Mouse (Mus musculus) ZHBTc4 (cell line): ENCODE measurements around the gene 2200002J24Rik.
A peak's percentile ranks its signal among the peaks of the same experiment; 100 is the strongest.

Source experiments
- DNase-seq: peaks from one replicate; pipeline ENCODE4 v3.0.0-alpha.2; 2011; ENCODE audit warnings: low read depth, low spot score

2200002J24Rik gene

GRCm38 (mm10) chr7:30698589-30698988 lies at the start of gene 2200002J24Rik:
Gene 2200002J24Rik, plus strand, starts transcription at chr7:30698926.
- DNase-seq = peak; percentile 82

- peak; percentile 100 for DNase-seq
These were observed 48.9 kb upstream of the 2200002J24Rik start, which contains the start of gene Rbm42 for GRCm38 (mm10) chr7:30649591-30650540. Gene Rbm42, minus strand, starts transcription at chr7:30650317.

- peak; percentile 95 for DNase-seq
These were observed 34.1 kb upstream of the 2200002J24Rik start, which contains the start of gene Haus5 for GRCm38 (mm10) chr7:30664529-30665200. Gene Haus5, minus strand, starts transcription at chr7:30664994.

DNA sequence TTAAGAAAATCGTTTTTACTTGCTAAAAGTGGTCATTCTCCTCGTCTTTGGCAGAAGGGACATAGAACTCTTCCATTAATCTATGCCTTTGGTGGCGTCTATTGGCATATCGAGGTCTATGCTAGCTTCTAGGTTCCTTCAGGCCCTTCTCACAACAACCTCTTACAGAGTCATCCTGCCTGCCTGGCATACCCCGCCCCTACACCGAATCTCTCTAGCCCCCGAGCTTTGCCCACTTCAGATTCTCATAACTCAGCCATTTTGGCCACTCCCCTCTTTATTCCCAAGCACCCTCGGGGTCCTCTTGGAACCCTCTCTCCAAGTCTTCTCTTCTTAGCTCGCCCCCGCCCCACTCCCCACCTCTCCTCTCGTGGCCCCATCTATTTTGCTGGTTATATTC lies 33.4 kb upstream of the 2200002J24Rik start:
- peak; percentile 27 for DNase-seq

DNA sequence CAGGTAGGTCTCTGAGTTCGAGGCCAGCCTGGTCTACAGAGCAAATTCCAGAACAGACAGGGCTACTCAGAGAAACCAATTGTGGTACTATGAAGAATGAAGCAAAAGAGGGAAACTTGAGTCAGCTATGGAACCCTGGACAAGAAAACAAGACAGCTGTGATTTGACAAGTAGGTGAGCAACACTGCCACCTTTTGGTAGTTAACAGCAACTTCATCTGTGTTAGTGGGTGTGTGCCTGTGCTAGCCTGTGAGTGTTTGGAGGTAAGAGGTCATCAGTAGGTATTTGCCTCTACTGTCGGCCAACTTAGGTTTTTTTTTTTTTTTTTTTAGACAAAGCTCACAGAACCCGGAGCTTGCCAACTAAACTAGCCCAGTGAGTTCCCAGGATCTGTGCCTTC lies 29.5 kb upstream of the 2200002J24Rik start:
- DNase-seq = peak; percentile 89

DNA sequence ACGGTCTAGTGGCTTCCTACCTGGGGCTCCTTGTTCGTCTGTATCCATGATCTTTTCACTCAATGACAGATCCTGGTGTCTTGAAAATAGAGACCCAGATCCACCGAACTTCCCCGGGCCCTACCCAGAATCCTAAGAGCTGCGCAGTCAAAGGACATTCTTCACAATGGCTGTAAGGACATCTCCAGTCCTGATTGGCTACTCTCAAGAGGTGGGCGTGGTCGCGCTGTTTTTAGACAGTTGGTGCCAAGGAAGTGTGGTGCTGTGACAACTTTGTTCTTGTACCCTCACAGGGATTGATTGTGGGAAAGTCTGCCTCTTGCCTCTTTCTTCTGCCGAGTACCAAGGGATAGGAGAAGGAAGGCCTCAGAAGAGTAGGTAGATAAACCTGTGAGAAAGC lies 27.2 kb upstream of the 2200002J24Rik start, which contains the start of gene Pmis2:
TSS of gene Pmis2 (minus strand) at position 126 of the 400 bp plus-strand sequence.
- DNase-seq = peak; percentile 85

- DNase-seq = no peak
These were observed 20.3 kb upstream of the 2200002J24Rik start for GRCm38 (mm10) chr7:30678263-30678975.

DNA sequence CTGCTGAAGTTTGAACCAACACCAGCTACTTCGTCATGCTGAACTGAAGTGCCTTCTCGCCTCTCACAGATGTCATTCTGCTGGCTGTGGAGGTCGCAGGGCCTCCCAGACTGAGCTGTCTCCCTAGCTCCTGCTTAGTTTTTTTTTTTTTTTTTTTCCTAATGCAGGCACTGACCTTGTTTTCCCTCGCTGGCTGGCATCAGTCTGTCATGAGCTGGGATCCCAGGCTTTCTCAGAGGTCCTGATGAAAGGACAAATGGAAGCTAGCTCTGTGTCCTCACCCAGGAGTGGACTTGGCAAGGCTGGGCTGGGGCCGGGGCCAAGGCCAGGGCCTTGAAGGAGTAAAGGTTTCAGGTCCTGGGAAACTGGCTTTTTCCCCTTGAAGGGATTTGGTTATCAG lies 16.8 kb upstream of the 2200002J24Rik start:
- no peak for DNase-seq

GRCm38 (mm10) chr7:30683425-30683824 lies 15.3 kb upstream of the 2200002J24Rik start:
- DNase-seq = no peak

DNA sequence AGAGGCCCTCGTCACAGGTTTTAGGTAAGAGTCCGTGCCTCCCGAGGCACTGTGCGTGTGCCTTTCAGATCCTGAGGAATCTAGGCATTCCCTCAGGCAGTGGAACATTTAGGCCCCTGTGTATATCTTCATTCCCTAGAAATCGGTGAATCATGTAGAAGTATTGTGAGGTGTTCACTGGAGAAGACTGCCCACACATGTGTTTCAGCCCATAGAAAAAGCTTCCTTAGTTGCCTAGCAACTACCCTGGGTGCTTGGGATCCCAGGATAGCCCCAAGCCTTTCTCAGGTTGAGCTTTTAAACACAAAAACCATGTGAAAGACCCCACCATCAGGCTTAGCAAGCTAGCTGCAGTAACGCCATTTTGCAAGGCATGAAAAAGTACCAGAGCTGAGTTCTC lies 10.4 kb upstream of the 2200002J24Rik start:
- no peak for DNase-seq

GRCm38 (mm10) chr7:30698101-30698500 lies 625 bp upstream of the 2200002J24Rik start:
- no peak for DNase-seq

- no peak for DNase-seq
These were observed 7.6 kb downstream of the 2200002J24Rik start for GRCm38 (mm10) chr7:30706214-30706882.

DNA sequence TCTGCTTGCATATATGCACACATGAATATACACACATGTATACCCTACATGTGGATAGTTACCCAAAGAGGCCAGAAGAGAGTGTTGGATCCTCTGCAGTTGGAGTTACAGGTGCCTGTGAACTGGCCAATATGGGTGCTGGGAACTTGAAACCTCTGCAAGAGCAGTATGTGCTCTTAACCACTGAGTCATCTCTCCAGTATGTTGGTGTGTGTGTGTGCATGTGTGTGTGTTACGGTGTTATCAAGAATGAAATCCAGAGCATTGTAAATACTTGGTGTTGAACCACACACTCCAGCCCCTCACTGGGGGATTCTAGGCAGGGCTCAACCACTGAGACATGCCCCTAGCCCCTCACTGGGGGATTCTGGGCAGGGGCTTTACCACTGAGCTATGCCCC lies 8.7 kb downstream of the 2200002J24Rik start:
- DNase-seq = no peak

- DNase-seq = no peak
These were observed 13.2 kb downstream of the 2200002J24Rik start, which contains the start of gene Atp4a for GRCm38 (mm10) chr7:30711942-30712341. Gene Atp4a, plus strand, starts transcription at chr7:30712209.

GRCm38 (mm10) chr7:30717006-30717715 lies 18.4 kb downstream of the 2200002J24Rik start:
- peak; percentile 100 for DNase-seq

DNA sequence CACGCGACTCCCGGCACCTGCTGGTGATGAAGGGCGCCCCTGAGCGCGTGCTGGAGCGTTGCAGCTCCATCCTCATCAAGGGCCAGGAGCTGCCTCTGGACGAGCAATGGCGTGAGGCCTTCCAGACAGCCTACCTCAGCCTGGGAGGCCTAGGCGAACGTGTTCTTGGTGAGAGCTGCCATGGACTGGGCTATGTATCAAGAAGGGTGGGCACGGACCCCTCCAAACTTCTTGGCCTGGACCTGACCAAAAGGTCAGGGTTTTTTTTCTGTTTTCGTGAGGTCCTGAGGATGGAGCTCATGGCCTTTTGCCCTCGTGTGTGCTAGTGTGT lies 19.0 kb downstream of the 2200002J24Rik start:
- no peak for DNase-seq

DNA sequence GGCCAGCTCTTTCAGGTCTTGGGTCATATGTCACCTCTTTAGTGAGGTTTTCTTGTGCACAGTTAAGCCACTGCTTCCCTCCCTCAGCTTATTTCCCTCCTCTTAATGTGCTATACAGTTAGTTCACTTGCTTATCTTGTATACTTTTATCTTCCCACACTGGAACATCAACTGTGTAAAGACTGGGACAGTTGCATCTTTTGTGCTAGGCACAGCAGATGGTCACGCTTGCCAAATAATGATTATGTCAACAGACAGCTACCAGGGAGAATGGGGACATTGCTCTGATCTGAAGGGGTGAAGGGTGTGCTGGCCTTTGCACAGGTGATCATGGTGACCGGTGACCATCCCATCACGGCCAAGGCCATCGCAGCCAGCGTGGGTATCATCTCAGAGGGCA lies 20.9 kb downstream of the 2200002J24Rik start:
- no peak for DNase-seq

- DNase-seq = no peak
These were observed 22.6 kb downstream of the 2200002J24Rik start for GRCm38 (mm10) chr7:30721286-30721685.

DNA sequence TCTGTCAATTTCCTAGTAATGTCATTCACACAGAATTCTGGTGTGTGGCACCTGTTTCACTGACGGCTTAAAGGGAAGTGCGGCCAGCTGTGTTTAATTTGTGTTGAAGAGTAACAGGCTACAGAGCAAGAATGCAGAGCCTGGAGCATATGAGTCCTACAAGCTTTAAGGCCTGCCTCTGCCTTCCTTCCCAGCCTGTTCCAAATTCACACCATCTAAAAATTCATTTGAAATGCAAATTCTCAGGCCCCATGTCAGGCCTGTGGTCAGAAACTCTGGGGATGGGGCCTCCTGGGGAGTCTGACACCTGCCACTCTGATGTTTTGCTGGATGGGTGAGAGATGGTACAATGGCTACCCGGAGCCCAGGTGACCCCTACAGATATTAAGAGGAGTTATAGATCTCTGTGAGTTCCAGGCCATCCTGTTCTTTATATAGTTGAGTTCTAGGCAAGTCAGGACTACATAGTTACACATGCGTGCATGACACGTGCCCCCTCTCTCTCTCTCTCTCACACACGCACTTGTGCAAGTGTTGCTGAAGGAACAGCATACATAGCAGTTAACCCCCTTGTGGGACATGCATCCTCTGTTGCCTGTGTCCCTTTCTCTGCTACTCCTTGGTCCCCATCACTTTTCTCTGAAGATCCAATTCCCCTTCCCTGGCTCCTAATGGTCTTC lies 24.7 kb downstream of the 2200002J24Rik start:
- no peak for DNase-seq

DNA sequence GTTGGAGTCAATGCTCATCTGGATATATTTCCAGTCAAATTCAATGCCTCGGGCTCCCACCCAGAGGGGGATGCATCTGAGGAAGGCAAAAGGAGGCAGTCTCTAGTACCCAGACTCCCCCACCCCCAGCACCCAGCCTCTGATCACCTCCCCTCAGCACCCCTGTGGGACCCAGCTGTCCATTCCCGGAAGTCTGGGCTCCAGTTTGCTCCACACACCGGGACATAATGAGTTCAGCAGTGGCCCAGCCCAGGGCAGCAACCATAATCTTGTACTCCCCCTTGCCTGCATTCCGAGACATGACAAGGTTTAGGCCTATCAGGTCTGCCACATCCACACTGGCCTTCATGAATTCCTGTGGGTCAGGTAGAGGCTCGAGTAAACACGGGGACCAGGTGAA lies 29.5 kb downstream of the 2200002J24Rik start:
- DNase-seq = no peak
